Comparison of ENCODE assay signal across 7 mouse cellular contexts in genomic region chr5:137553000-137553399, GRCm38 (mm10). TPM values are rescaled to one million over a fixed set of nuclear protein-coding genes. Genes with fewer than 3 reads are reported as not detected.
DNase-seq lines count a peak whose midpoint lies in the region; ATAC-seq and TF ChIP-seq lines count a peak whose summit lies in the region.

No protein-coding gene starts in this region.

- TF ChIP-seq POLR2A in lung, adult 2 months (IDR thresholded peaks at IDR 0.05; ENCODE audit: borderline replicate concordance, extremely low read depth, low read depth, low read length): no peak

- H3K27ac ChIP-seq in lung, embryonic 14.5 days (ENCODE audit: low read depth): no peak overlapping the region
- peak overlapping the region; percentile 64 for H3K27ac ChIP-seq in forebrain, embryonic 16.5 days (ENCODE audit: low read length)
- H3K27ac ChIP-seq in limb, embryonic 15.5 days: no peak overlapping the region
- no peak overlapping the region for H3K27ac ChIP-seq in stomach, embryonic 15.5 days

- no peaks in the 10 kb centered on the region for H3K36me3 ChIP-seq in lung, embryonic 14.5 days (ENCODE audit: insufficient read depth)
- H3K36me3 ChIP-seq in forebrain, embryonic 16.5 days (ENCODE audit: control insufficient read depth, insufficient read depth): no peaks in the 10 kb centered on the region
- no peaks in the 10 kb centered on the region for H3K36me3 ChIP-seq in limb, embryonic 15.5 days
- H3K36me3 ChIP-seq in stomach, embryonic 15.5 days: no peaks in the 10 kb centered on the region

- H3K9me3 ChIP-seq in lung, embryonic 14.5 days (ENCODE audit: low read depth, low read length): no peaks in the 10 kb centered on the region
- no peaks in the 10 kb centered on the region for H3K9me3 ChIP-seq in forebrain, embryonic 16.5 days (ENCODE audit: control insufficient read depth, low read length)
- H3K9me3 ChIP-seq in limb, embryonic 15.5 days: no peaks in the 10 kb centered on the region
- H3K9me3 ChIP-seq in stomach, embryonic 15.5 days: no peaks in the 10 kb centered on the region

- H3K4me1 ChIP-seq in lung, embryonic 14.5 days (ENCODE audit: insufficient read depth): no peaks in the 10 kb centered on the region
- no peaks in the 10 kb centered on the region for H3K4me1 ChIP-seq in lung, adult 2 months (ENCODE audit: control insufficient read depth, insufficient read depth, low read length)
- H3K4me1 ChIP-seq in forebrain, embryonic 16.5 days (replicated peaks; ENCODE audit: control insufficient read depth, insufficient read depth, low read length): peaks cover 8% of the 10 kb centered on the region
- peaks cover 7% of the 10 kb centered on the region for H3K4me1 ChIP-seq in limb, embryonic 15.5 days
- H3K4me1 ChIP-seq in stomach, embryonic 15.5 days: no peaks in the 10 kb centered on the region

- no peak overlapping the region for H3K9ac ChIP-seq in lung, embryonic 14.5 days
- H3K9ac ChIP-seq in forebrain, embryonic 16.5 days (replicated peaks; ENCODE audit: low read depth, low read length): peak overlapping the region; percentile 71
- H3K9ac ChIP-seq in limb, embryonic 15.5 days: no peak overlapping the region
- no peak overlapping the region for H3K9ac ChIP-seq in stomach, embryonic 15.5 days

- peak overlapping the region; percentile 10; the same call in 1 of the 2 replicates for H3K4me3 ChIP-seq in lung, embryonic 14.5 days (ENCODE audit: low read depth, low read length)
- no peak overlapping the region for H3K4me3 ChIP-seq in lung, adult 2 months (replicated peaks; ENCODE audit: extremely low read depth, low read depth, low read length)
- H3K4me3 ChIP-seq in forebrain, embryonic 16.5 days (replicated peaks; ENCODE audit: low read length): peak overlapping the region; percentile 61
- H3K4me3 ChIP-seq in limb, embryonic 15.5 days: peak overlapping the region; percentile 13
- peak overlapping the region; percentile 8; the same call in 1 of the 2 replicates for H3K4me3 ChIP-seq in stomach, embryonic 15.5 days (replicated peaks)

- no peak for TF ChIP-seq CTCF in lung, embryonic 14.5 days (IDR thresholded peaks at IDR 0.05; ENCODE audit: low read depth)
- no peak for TF ChIP-seq CTCF in lung, adult 2 months (IDR thresholded peaks at IDR 0.05; ENCODE audit: insufficient read depth, low read length)

- peak overlapping the region; percentile 51 for H3K4me2 ChIP-seq in lung, embryonic 14.5 days
- H3K4me2 ChIP-seq in forebrain, embryonic 16.5 days (ENCODE audit: low read length): peak overlapping the region; percentile 51
- H3K4me2 ChIP-seq in limb, embryonic 15.5 days: peak overlapping the region; percentile 41
- peak overlapping the region; percentile 47 for H3K4me2 ChIP-seq in stomach, embryonic 15.5 days

- 31% methylated on average over 6 of the region's 6 CpGs for WGBS in lung, embryonic 14.5 days
- 22% methylated on average over 6 of the region's 6 CpGs for WGBS in lung, adult 2 months
- WGBS in forebrain, embryonic 16.5 days: 24% methylated on average over 6 of the region's 6 CpGs
- WGBS in limb, embryonic 15.5 days: 24% methylated on average over 6 of the region's 6 CpGs
- WGBS in stomach, embryonic 15.5 days: 22% methylated on average over 6 of the region's 6 CpGs

- no peak for DNase-seq in lung, embryonic 14.5 days
- DNase-seq in lung, adult 2 months: no peak
- no peak for DNase-seq in adipocyte (ENCODE audit: low spot score)
- no peak for DNase-seq in cerebellum, postnatal 10 days

- H3K27me3 ChIP-seq in lung, embryonic 14.5 days (ENCODE audit: insufficient read depth, low read length): peaks cover 16% of the 10 kb centered on the region
- H3K27me3 ChIP-seq in forebrain, embryonic 16.5 days (replicated peaks; ENCODE audit: control insufficient read depth, insufficient read depth, low read length): no peaks in the 10 kb centered on the region
- peaks cover 20% of the 10 kb centered on the region for H3K27me3 ChIP-seq in limb, embryonic 15.5 days
- H3K27me3 ChIP-seq in stomach, embryonic 15.5 days (replicated peaks): peaks cover 14% of the 10 kb centered on the region; the same call in 1 of the 2 replicates

- no peak for ATAC-seq in lung, embryonic 14.5 days (ENCODE audit: insufficient read depth)
- ATAC-seq in forebrain, embryonic 16.5 days: peak; percentile 36; the same call in 1 of the 2 replicates
- no peak for ATAC-seq in limb, embryonic 15.5 days (ENCODE audit: insufficient number of reproducible peaks, low FRiP score, low TSS enrichment, low read depth)
- ATAC-seq in stomach, embryonic 15.5 days (ENCODE audit: insufficient read depth, low FRiP score, low read depth): no peak

RNA-seq across cellular contexts. Expression of gene Actl6b, which starts 0.3 kb away (rescaled TPM):
- 0.26 TPM in 1 of 2 replicates, not detected in the other for polyA plus RNA-seq in lung, embryonic 14.5 days (2014; fragmentation: Nextera tagmentation; extraction: Ambion mirVana)
- polyA plus RNA-seq in lung, adult 2 months (2012; rRNA removed): 0.07 TPM in 1 of 2 replicates, not detected in the other
- polyA plus RNA-seq in forebrain, embryonic 16.5 days (2015; fragmentation: Nextera tagmentation; extraction: Ambion mirVana): 254 and 298 TPM in 2 replicates
- polyA plus RNA-seq in limb, embryonic 15.5 days (2015; fragmentation: Nextera tagmentation; extraction: Ambion mirVana): 0.35 and 0.36 TPM in 2 replicates
- polyA plus RNA-seq in stomach, embryonic 15.5 days (2015; fragmentation: Nextera tagmentation; extraction: Ambion mirVana): 4.5 and 5.1 TPM in 2 replicates

RNA-seq across cellular contexts. Expression of gene Tfr2, which starts 16.6 kb away (rescaled TPM):
- polyA plus RNA-seq in lung, embryonic 14.5 days (2014; fragmentation: Nextera tagmentation; extraction: Ambion mirVana): 0.31 and 0.47 TPM in 2 replicates
- polyA plus RNA-seq in lung, adult 2 months (2012; rRNA removed): 0.54 and 0.69 TPM in 2 replicates
- 2.3 and 3.1 TPM in 2 replicates for polyA plus RNA-seq in forebrain, embryonic 16.5 days (2015; fragmentation: Nextera tagmentation; extraction: Ambion mirVana)
- 1.4 and 1.6 TPM in 2 replicates for polyA plus RNA-seq in limb, embryonic 15.5 days (2015; fragmentation: Nextera tagmentation; extraction: Ambion mirVana)
- polyA plus RNA-seq in stomach, embryonic 15.5 days (2015; fragmentation: Nextera tagmentation; extraction: Ambion mirVana): 2.2 and 4.7 TPM in 2 replicates

RNA-seq across cellular contexts. Expression of gene Gnb2, which starts 19.7 kb away (rescaled TPM):
- polyA plus RNA-seq in lung, embryonic 14.5 days (2014; fragmentation: Nextera tagmentation; extraction: Ambion mirVana): 411 and 440 TPM in 2 replicates
- polyA plus RNA-seq in lung, adult 2 months (2012; rRNA removed): 1,063 and 1,258 TPM in 2 replicates
- 498 and 517 TPM in 2 replicates for polyA plus RNA-seq in forebrain, embryonic 16.5 days (2015; fragmentation: Nextera tagmentation; extraction: Ambion mirVana)
- 350 and 394 TPM in 2 replicates for polyA plus RNA-seq in limb, embryonic 15.5 days (2015; fragmentation: Nextera tagmentation; extraction: Ambion mirVana)
- 359 and 366 TPM in 2 replicates for polyA plus RNA-seq in stomach, embryonic 15.5 days (2015; fragmentation: Nextera tagmentation; extraction: Ambion mirVana)

RNA-seq across cellular contexts. Expression of gene Epo, which starts 20.0 kb away (rescaled TPM):
- polyA plus RNA-seq in lung, embryonic 14.5 days (2014; fragmentation: Nextera tagmentation; extraction: Ambion mirVana): 0.37 and 0.38 TPM in 2 replicates
- polyA plus RNA-seq in lung, adult 2 months (2012; rRNA removed): not detected in 2 replicates
- not detected in 2 replicates for polyA plus RNA-seq in forebrain, embryonic 16.5 days (2015; fragmentation: Nextera tagmentation; extraction: Ambion mirVana)
- polyA plus RNA-seq in limb, embryonic 15.5 days (2015; fragmentation: Nextera tagmentation; extraction: Ambion mirVana): 0.26 TPM in 1 of 2 replicates, not detected in the other
- not detected in 2 replicates for polyA plus RNA-seq in stomach, embryonic 15.5 days (2015; fragmentation: Nextera tagmentation; extraction: Ambion mirVana)

RNA-seq across cellular contexts. Expression of gene Gigyf1, which starts 34.7 kb away (rescaled TPM):
- polyA plus RNA-seq in lung, embryonic 14.5 days (2014; fragmentation: Nextera tagmentation; extraction: Ambion mirVana): 11.1 and 11.6 TPM in 2 replicates
- 37.0 and 45.3 TPM in 2 replicates for polyA plus RNA-seq in lung, adult 2 months (2012; rRNA removed)
- polyA plus RNA-seq in forebrain, embryonic 16.5 days (2015; fragmentation: Nextera tagmentation; extraction: Ambion mirVana): 16.5 and 20.2 TPM in 2 replicates
- polyA plus RNA-seq in limb, embryonic 15.5 days (2015; fragmentation: Nextera tagmentation; extraction: Ambion mirVana): 10.3 and 12.0 TPM in 2 replicates
- 10.2 and 12.2 TPM in 2 replicates for polyA plus RNA-seq in stomach, embryonic 15.5 days (2015; fragmentation: Nextera tagmentation; extraction: Ambion mirVana)

Comparison
In these comparisons a context has a peak if more than half of its experiments do, and no peak if none do; other contexts are left out.
1. RNA of gene Actl6b, which starts 0.3 kb away (polyA plus RNA-seq): 254 to 298 TPM in forebrain, embryonic 16.5 days; 4.5 to 5.1 TPM in stomach, embryonic 15.5 days, 0.35 to 0.36 TPM in limb, embryonic 15.5 days, 0.26 TPM in lung, embryonic 14.5 days and 0.07 TPM in lung, adult 2 months; every median in the first group is over 10 times any median in the second.
2. Peak in every context shown above with its lines, with median percentiles within 50 percentile points of each other: H3K4me2 ChIP-seq.